Mouse (Mus musculus): ENCODE data around the gene Mrpl53. TPM values are rescaled to one million over a fixed set of nuclear protein-coding genes. Genes with fewer than 3 reads are reported as not detected.

Mrpl53 gene
- polyA plus RNA-seq, 1 experiment from 2014 or later = 134 TPM

DNA sequence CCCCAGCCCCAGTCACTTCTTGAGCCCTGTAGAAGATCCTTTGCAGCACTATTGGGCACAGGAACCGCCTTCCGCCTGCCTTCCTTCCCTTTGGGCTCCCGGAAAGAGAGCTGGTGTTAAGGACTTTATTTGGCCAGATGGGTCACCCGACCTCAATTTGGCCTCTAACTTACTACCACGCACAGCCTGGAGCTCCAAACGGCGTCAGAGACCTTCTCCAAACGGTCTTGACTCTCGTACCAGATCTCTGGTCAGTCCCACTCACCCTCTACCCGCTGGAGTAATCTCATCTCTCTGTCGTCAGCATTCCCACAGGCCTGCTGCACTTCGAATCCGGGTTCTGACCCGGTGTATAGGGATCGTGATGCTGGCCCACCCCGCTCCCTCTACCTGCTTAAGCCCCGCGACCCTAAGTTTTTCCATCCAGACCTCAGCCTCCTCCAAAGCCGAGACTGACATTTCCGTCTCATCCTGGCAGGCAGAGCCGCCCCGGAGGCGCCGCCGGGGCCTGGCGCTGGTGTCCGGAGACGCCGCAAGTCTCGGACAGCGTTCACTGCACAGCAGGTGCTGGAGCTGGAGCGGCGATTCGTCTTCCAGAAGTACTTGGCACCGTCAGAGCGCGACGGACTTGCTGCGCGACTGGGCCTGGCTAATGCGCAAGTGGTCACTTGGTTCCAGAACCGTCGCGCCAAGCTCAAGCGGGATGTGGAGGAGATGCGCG is 21.5 kb upstream of the Mrpl53 start:
- H3K4me3 ChIP-seq (ENCODE audit: low read length) = peak overlapping the region; percentile 32
- no peak overlapping the region for H3K27ac ChIP-seq (ENCODE audit: low read length)
- H3K36me3 ChIP-seq (ENCODE audit: control insufficient read depth, insufficient read depth, low read length) = no peaks in the 10 kb centered on the region
- H3K4me2 ChIP-seq (ENCODE audit: low read depth, low read length) = peak overlapping the region; percentile 33
- 3% methylated on average over 47 of the region's 47 CpGs for WGBS
- H3K9ac ChIP-seq (ENCODE audit: low read depth, low read length) = no peak overlapping the region
- ATAC-seq = no peak
- peaks cover 69% of the 10 kb centered on the region for H3K27me3 ChIP-seq (replicated peaks; ENCODE audit: control insufficient read depth, insufficient read depth, low read length)
- H3K4me1 ChIP-seq (ENCODE audit: control insufficient read depth, insufficient read depth, low read length) = peaks cover 16% of the 10 kb centered on the region
- H3K9me3 ChIP-seq (ENCODE audit: control insufficient read depth, low read length) = no peaks in the 10 kb centered on the region

DNA sequence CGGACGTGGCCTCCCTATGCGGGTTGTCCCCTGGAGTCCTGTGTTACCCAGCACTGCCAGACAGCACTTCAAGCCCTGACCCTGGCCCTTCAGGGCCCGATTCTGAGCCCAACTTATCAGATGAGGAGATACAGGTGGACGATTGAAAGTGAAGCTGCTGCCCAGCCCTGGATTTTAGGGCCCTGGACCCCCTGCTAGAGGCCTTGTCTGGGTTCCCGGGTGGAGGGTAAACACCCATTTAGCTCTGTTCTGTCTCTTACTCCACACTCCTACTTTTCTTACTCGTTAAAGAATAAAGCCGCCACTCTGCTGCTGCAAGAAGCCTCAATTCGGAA is 20.9 kb upstream of the Mrpl53 start:
- H3K9me3 ChIP-seq (ENCODE audit: control insufficient read depth, low read length) = no peaks in the 10 kb centered on the region
- 0 out of 2 replicates have a peak overlapping the region, but pooled peaks have one; percentile 32 for H3K4me3 ChIP-seq (ENCODE audit: low read length)
- H3K36me3 ChIP-seq (ENCODE audit: control insufficient read depth, insufficient read depth, low read length) = no peaks in the 10 kb centered on the region
- H3K27ac ChIP-seq (ENCODE audit: low read length) = no peak overlapping the region
- no peak overlapping the region for H3K9ac ChIP-seq (ENCODE audit: low read depth, low read length)
- peaks cover 65% of the 10 kb centered on the region for H3K27me3 ChIP-seq (replicated peaks; ENCODE audit: control insufficient read depth, insufficient read depth, low read length)
- peaks cover 16% of the 10 kb centered on the region for H3K4me1 ChIP-seq (ENCODE audit: control insufficient read depth, insufficient read depth, low read length)
- 14% methylated on average over 9 of the region's 9 CpGs for WGBS
- no peak for ATAC-seq
- H3K4me2 ChIP-seq (ENCODE audit: low read depth, low read length) = peak overlapping the region; percentile 33; the same call in 1 of the 2 replicates

DNA sequence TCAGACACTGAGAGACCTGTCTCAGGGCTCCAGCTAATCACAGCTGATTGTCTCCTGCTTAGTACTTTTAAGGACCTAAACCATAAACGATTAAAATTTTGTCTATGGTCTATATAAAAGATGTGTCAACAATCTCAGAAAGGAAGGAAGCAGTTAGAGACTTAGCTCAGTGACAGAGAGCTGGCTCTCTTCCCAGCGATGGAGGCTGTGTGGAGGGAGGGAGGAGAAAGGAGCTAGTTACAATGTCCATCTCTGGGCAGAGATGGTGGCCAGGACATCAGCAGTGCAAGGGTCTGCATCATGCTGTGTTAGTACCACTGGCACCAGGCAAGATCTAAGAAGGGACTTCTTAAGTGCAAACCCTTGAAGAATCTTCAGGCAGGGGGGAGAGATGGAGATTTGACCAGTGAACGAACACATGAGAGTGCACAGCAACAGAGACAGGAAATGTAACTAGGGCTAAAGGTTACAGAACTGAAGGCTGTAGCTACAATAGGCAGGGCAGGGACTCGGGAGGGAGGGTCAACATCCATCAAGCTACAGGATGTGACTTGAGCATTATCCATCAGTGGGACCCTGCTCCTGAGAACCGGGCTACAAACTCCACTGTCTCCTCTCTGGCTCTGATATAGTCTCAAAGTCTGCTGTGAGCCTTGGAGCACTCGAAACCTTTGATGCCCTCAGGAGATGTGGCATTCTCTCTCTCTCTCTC is 16.3 kb upstream of the Mrpl53 start:
- no peak for ATAC-seq
- no peak overlapping the region for H3K27ac ChIP-seq (ENCODE audit: low read length)
- H3K27me3 ChIP-seq (replicated peaks; ENCODE audit: control insufficient read depth, insufficient read depth, low read length) = peaks cover 21% of the 10 kb centered on the region
- H3K36me3 ChIP-seq (ENCODE audit: control insufficient read depth, insufficient read depth, low read length) = no peaks in the 10 kb centered on the region
- H3K9ac ChIP-seq (ENCODE audit: low read depth, low read length) = no peak overlapping the region
- H3K9me3 ChIP-seq (ENCODE audit: control insufficient read depth, low read length) = no peaks in the 10 kb centered on the region
- 33% methylated on average over 6 of the region's 6 CpGs for WGBS
- H3K4me3 ChIP-seq (ENCODE audit: low read length) = no peak overlapping the region
- H3K4me2 ChIP-seq (ENCODE audit: low read depth, low read length) = no peak overlapping the region
- H3K4me1 ChIP-seq (ENCODE audit: control insufficient read depth, insufficient read depth, low read length) = peaks cover 4% of the 10 kb centered on the region

DNA sequence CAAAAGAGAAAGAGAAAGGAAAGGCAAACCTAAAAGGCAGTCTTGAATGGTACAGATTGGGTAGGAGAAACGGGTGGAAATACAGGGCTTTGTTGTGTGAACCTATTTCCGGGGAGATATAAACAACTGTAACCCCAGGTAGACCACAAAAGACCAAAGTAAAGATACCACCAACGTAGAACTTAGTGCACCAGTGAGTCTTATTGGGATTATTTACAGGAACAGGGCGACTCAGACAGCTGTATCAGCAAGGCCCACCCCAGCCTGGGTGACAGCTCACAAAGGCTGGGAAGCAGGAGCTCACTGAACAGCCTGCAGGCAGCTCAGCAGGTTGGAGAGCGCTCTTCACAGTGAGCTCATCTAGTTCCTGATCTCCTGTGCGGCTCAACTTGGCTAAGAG is 12.9 kb upstream of the Mrpl53 start:
- Histone ChIP-seq H3K36me3 (ENCODE audit: control insufficient read depth, insufficient read depth, low read length) (no peaks in the 10 kb centered on the region), H3K27me3 (replicated peaks; ENCODE audit: control insufficient read depth, insufficient read depth, low read length) (no peaks in the 10 kb centered on the region), H3K4me3 (ENCODE audit: low read length) (no peak overlapping the region), H3K4me1 (ENCODE audit: control insufficient read depth, insufficient read depth, low read length) (0 out of 2 replicates have a peak, but pooled peaks cover 3% of the 10 kb centered on the region), H3K9me3 (ENCODE audit: control insufficient read depth, low read length) (no peaks in the 10 kb centered on the region), H3K27ac (ENCODE audit: low read length) (no peak overlapping the region), H3K4me2 (ENCODE audit: low read depth, low read length) (no peak overlapping the region), H3K9ac (ENCODE audit: low read depth, low read length) (no peak overlapping the region)
- 51% methylated on average over 6 of the region's 6 CpGs for WGBS
- ATAC-seq = no peak

DNA sequence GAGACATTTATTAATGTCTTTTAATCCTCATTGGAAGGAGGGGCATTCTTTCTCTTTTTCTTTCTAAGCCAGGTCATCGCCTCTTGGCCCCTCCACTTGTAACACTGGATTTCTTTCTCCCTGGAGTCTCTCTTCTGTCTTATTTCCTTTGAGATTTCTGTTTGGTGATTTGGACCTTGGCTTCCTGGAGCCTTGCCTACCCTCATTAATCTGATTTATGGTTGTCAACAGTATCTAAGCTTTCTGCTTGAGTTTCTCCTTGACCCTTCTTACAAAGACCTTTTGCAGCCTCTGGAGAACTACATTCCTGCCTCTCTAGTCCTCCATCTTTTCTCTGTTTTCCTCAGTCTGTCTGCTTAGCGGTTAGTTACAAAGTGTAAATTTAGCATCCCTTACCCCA is 10.4 kb upstream of the Mrpl53 start:
- no peak overlapping the region for H3K4me2 ChIP-seq (ENCODE audit: low read depth, low read length)
- 54% methylated on average over 2 of the region's 2 CpGs for WGBS
- no peak overlapping the region for H3K4me3 ChIP-seq (ENCODE audit: low read length)
- no peaks in the 10 kb centered on the region for H3K36me3 ChIP-seq (ENCODE audit: control insufficient read depth, insufficient read depth, low read length)
- peaks cover 16% of the 10 kb centered on the region for H3K4me1 ChIP-seq (ENCODE audit: control insufficient read depth, insufficient read depth, low read length)
- ATAC-seq = no peak
- H3K27ac ChIP-seq (ENCODE audit: low read length) = no peak overlapping the region
- H3K9ac ChIP-seq (ENCODE audit: low read depth, low read length) = no peak overlapping the region
- H3K9me3 ChIP-seq (ENCODE audit: control insufficient read depth, low read length) = no peaks in the 10 kb centered on the region
- no peaks in the 10 kb centered on the region for H3K27me3 ChIP-seq (replicated peaks; ENCODE audit: control insufficient read depth, insufficient read depth, low read length)

DNA sequence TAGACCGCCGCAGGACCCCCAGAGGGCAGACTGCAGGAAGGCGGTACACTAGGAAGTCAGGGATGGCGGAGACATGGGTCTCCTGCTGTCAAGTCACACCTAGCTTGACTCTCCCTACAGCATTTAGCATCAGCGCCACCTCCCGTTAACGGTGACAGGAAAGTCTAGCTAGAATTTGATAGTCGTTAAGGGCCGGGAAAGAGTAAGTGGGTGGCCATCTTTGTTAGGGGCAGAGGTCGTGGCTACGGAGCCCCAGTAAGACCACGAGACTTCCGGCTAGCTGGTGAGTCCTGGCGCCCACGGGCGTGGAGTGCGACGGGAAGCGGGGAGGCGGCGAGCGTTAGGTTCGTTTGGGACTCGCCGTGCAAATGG is 7.5 kb upstream of the Mrpl53 start, which contains the start of the genes Ccdc142 and Gm42688:
TSS of gene Ccdc142 (plus strand) at position 286 of the 372 bp plus-strand sequence.
TSS of gene Gm42688 (plus strand) at position 302 of the 372 bp plus-strand sequence.
- no peaks in the 10 kb centered on the region for H3K9me3 ChIP-seq (ENCODE audit: control insufficient read depth, low read length)

DNA sequence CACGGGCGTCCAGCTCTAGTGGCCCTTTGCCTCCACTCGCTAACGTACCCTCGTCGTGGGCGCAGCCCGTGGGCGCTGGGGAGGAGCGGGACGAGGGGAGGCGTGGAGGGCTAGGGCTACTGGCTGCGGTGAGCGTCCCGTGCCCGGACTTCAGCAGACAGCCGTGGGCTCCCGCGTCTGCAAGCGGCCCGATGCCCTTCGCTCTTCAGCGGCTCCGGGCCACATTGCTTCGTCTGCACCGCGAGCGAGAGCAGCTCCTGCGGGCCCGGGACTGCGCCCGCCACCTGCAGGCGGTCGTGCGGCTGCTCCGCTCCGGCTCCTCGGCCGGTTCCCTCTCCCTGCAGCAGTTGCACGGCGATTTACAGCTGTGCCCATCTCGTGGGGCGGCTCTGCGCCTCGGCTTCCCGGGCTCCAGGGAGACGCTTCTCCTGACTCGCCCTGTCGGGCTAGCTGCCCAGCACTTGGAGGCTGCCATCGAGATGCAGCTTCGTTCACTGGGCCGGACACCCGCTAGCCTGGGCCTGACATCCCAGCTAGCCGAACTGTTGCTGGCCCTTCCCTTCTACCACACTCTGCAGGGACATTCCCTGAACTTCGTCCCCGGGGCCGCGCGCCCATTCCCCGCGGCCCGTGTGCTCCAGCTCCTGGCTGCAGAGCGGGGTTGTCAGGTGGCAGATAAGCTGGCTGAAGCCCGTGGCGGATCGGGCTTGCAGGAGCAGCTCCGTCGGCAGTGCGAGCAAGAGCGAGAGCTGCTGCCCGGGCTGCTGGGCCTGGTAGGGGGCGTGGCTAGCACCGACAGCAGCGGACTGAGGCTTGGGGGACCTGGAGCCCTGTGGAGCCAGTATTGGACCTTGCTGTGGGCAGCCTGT is 6.9 kb upstream of the Mrpl53 start:
- Histone ChIP-seq H3K27me3 (replicated peaks; ENCODE audit: control insufficient read depth, insufficient read depth, low read length) (no peaks in the 10 kb centered on the region), H3K36me3 (ENCODE audit: control insufficient read depth, insufficient read depth, low read length) (no peaks in the 10 kb centered on the region), H3K4me3 (ENCODE audit: low read length) (peak overlapping the region; percentile 80), H3K4me1 (ENCODE audit: control insufficient read depth, insufficient read depth, low read length) (peaks cover 18% of the 10 kb centered on the region), H3K9me3 (ENCODE audit: control insufficient read depth, low read length) (no peaks in the 10 kb centered on the region), H3K9ac (ENCODE audit: low read depth, low read length) (peak overlapping the region; percentile 88), H3K27ac (ENCODE audit: low read length) (peak overlapping the region; percentile 90), H3K4me2 (ENCODE audit: low read depth, low read length) (peak overlapping the region; percentile 97)
- WGBS = 0% methylated on average over 73 of the region's 74 CpGs
- ATAC-seq = peak; percentile 86

More for the DNA sequence above, 7.5 kb upstream of the Mrpl53 start, which contains the start of the genes Ccdc142 and Gm42688:
- Histone ChIP-seq H3K4me2 (ENCODE audit: low read depth, low read length) (peak within 1 kb of the TSS; percentile 97), H3K27me3 (replicated peaks; ENCODE audit: control insufficient read depth, insufficient read depth, low read length) (no peaks in the 10 kb centered on the region), H3K4me1 (ENCODE audit: control insufficient read depth, insufficient read depth, low read length) (peaks cover 18% of the 10 kb centered on the region), H3K27ac (ENCODE audit: low read length) (peak within 1 kb of the TSS; percentile 90), H3K4me3 (ENCODE audit: low read length) (peak within 1 kb of the TSS; percentile 80), H3K36me3 (ENCODE audit: control insufficient read depth, insufficient read depth, low read length) (no peaks in the 10 kb centered on the region), H3K9ac (ENCODE audit: low read depth, low read length) (peak within 1 kb of the TSS; percentile 88)
- ATAC-seq = peak; percentile 89
- WGBS = under 1% methylated on average over 25 of the region's 25 CpGs

DNA sequence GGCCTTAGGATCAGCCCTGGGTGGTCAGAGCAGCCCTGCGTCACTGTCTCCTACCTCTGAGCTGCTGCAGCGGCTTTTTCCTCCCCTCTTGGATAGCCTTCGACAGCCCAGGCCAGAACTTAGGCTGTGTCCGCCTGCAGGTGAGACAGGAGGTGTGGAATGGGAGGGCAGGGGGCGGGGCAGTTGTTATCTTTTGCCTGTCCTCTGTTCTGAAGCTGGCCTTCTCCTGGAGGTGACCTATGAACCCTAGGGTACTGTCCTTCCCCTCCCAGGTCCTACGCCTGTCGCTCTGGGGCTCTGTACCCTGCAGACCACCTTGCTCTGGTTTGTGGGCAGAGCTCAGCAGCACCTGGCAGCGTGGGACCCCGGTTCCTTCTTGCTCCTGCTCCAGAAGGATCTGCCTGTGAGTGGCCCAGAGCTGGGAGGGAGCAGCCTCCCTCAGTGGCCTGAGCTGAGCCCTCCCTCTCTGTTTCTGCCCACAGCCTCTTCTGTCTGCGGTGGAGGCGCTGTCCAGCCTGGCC is 5.7 kb upstream of the Mrpl53 start:
- H3K27ac ChIP-seq (ENCODE audit: low read length) = 0 out of 2 replicates have a peak overlapping the region, but pooled peaks have one; percentile 28
- H3K36me3 ChIP-seq (ENCODE audit: control insufficient read depth, insufficient read depth, low read length) = no peaks in the 10 kb centered on the region
- H3K4me1 ChIP-seq (ENCODE audit: control insufficient read depth, insufficient read depth, low read length) = peaks cover 25% of the 10 kb centered on the region
- H3K4me2 ChIP-seq (ENCODE audit: low read depth, low read length) = peak overlapping the region; percentile 97
- peak overlapping the region; percentile 80; the same call in 1 of the 2 replicates for H3K4me3 ChIP-seq (ENCODE audit: low read length)
- ATAC-seq = 0 out of 2 replicates have a peak, but pooled peaks have one; percentile 24
- H3K27me3 ChIP-seq (replicated peaks; ENCODE audit: control insufficient read depth, insufficient read depth, low read length) = no peaks in the 10 kb centered on the region
- WGBS = 53% methylated on average over 11 of the region's 11 CpGs
- no peaks in the 10 kb centered on the region for H3K9me3 ChIP-seq (ENCODE audit: control insufficient read depth, low read length)
- H3K9ac ChIP-seq (ENCODE audit: low read depth, low read length) = peak overlapping the region; percentile 88

Data from intestine, embryonic 16.5 days (tissue).